Mouse (Mus musculus): ENCODE measurements around the gene Pgm5. TPM values are rescaled to one million over a fixed set of nuclear protein-coding genes. Genes with fewer than 3 reads are reported as not detected.
A peak's percentile ranks its signal among the peaks of the same experiment; 100 is the strongest.

Pgm5 gene
- polyA plus RNA-seq (2015; fragmentation: Nextera tagmentation; extraction: Ambion mirVana): 3.3 and 3.5 TPM in 2 replicates

DNA sequence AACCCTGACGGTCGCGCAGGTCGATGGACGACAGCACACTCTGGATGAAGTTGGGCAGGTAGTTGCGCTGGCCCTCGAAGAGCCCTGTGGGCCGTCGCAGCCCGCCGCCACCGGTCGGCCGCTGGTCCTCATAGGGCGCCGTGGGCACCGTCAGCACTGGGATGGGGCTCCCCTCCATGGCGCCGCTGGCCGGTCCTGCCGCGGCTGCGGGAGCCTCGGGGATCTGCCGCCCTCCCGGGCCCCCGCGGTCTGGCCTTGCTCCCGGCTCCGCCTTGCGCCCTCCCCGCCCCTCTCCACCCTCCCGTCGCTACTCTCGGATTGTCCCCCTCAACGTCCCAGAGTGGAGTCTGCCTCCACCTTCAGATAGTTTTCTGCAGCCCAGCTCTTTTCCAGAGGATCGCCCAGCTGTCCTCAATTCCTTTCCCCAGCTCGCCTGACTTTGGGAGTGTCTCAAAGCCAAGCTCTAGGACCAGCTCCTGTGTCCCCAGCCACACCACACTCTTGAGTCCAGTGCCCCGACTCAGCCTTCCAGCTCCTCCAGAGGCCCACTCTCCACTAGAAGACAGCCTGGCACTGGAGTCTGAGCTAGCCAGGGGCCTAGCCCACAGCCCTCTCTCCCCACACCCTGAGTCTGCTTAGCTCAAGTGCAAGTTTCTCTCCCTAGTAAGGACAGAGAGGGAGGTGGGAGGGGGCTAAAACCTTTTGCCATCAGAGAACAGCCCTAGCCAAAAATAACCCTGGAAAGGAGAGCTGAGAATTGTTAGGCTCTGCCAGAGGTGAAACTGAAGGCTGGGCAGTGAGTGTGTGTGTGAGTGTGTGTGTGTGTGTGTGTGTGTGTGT, at the start of gene Pgm5:
Gene Pgm5, minus strand, starts transcription at position 244 of the 840 bp plus-strand sequence.
- TF ChIP-seq CTCF (IDR thresholded peaks at IDR 0.05; ENCODE audit: low read depth): peak; percentile 62
- H3K4me2 ChIP-seq (replicated peaks; ENCODE audit: low read depth): peak within 1 kb of the TSS; percentile 66
- H3K27ac ChIP-seq (ENCODE audit: low read depth, low read length): peak within 1 kb of the TSS; percentile 6; the same call in 1 of the 2 replicates
- no peaks in the 10 kb centered on the region for H3K9me3 ChIP-seq (ENCODE audit: control insufficient read depth)
- H3K27me3 ChIP-seq (replicated peaks; ENCODE audit: control insufficient read depth, insufficient read depth, low read length): peaks cover 2% of the 10 kb centered on the region; the same call in 1 of the 2 replicates
- H3K4me3 ChIP-seq (ENCODE audit: low read depth, low read length): peak within 1 kb of the TSS; percentile 44
- H3K36me3 ChIP-seq (ENCODE audit: control insufficient read depth, insufficient read depth): no peaks in the 10 kb centered on the region
- no peaks in the 10 kb centered on the region; the same call in 1 of the 2 replicates for H3K4me1 ChIP-seq (replicated peaks; ENCODE audit: control insufficient read depth, insufficient read depth, low read length)
- peak within 1 kb of the TSS; percentile 41 for H3K9ac ChIP-seq (ENCODE audit: low read depth, low read length)
- ATAC-seq: peak; percentile 53; the same call in 1 of the 2 replicates
- WGBS: under 1% methylated on average over 37 of the region's 39 CpGs

DNA sequence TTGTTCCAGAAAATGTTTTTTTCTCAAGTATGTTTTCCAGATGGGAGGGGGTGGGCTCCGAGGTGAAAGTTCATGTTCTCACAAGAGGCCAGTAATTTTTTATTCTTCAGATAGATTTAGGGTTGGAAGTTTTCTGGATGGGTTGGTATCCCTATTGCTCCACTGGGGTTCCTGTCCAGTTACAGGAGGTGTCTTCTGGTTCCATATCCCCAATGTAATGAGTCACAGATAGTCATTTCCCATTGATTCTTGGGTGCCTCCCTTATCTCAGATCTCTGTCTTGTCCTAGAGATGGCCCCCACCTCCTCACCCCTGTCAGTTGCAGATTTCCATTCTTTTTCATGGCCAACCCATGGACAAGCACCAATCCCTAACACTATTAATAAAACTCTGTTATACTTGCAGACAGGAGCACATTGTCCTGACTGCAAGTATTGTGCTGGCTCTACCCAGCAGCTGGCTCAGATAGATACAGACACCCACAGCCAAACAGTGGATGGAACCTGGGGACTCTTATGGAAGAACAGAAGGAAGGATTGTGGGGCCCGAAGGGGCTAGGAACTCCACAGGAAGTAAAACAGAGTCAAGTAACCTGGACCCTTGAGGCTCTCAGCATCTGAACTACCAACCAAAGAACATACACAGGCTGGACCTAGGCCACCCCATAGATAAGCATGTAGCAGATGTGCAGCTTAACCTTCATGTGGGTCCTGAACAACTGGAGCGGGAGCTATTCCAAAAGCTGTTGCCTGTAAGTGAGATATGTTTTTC, 46.9 kb upstream of the Pgm5 start:
- H3K9ac ChIP-seq (ENCODE audit: low read depth, low read length): no peak overlapping the region
- no peaks in the 10 kb centered on the region; the same call in 1 of the 2 replicates for H3K27me3 ChIP-seq (replicated peaks; ENCODE audit: control insufficient read depth, insufficient read depth, low read length)
- no peak overlapping the region for H3K4me2 ChIP-seq (replicated peaks; ENCODE audit: low read depth)
- no peak for ATAC-seq
- 94% methylated on average over 3 of the region's 3 CpGs for WGBS
- no peaks in the 10 kb centered on the region for H3K9me3 ChIP-seq (ENCODE audit: control insufficient read depth)
- H3K4me3 ChIP-seq (ENCODE audit: low read depth, low read length): no peak overlapping the region
- TF ChIP-seq CTCF (IDR thresholded peaks at IDR 0.05; ENCODE audit: low read depth): no peak
- H3K36me3 ChIP-seq (ENCODE audit: control insufficient read depth, insufficient read depth): no peaks in the 10 kb centered on the region
- H3K4me1 ChIP-seq (replicated peaks; ENCODE audit: control insufficient read depth, insufficient read depth, low read length): no peaks in the 10 kb centered on the region
- no peak overlapping the region for H3K27ac ChIP-seq (ENCODE audit: low read depth, low read length)

DNA sequence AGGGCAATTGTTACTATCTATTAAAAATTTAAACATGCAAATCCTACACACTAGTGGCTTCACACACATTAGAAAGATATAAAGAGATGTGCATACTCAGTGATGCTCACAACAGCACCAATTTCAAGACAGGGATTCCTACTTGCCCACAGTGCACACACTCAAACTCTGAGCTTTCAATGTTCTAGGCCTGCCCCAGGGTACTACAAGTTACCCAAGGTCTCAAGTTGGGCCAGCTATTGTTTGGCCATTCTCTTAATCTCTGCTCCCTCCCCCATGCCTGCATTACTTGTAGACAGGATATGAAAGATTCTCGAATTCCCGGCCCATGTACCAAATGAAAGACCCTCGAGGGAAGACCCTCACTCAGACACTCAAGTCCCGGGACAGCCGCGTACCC, 46.0 kb upstream of the Pgm5 start:
- 91% methylated on average over 4 of the region's 6 CpGs for WGBS
- Histone ChIP-seq H3K4me1 (replicated peaks; ENCODE audit: control insufficient read depth, insufficient read depth, low read length) (no peaks in the 10 kb centered on the region), H3K27ac (ENCODE audit: low read depth, low read length) (no peak overlapping the region), H3K4me2 (replicated peaks; ENCODE audit: low read depth) (no peak overlapping the region), H3K36me3 (ENCODE audit: control insufficient read depth, insufficient read depth) (no peaks in the 10 kb centered on the region), H3K4me3 (ENCODE audit: low read depth, low read length) (no peak overlapping the region), H3K9me3 (ENCODE audit: control insufficient read depth) (no peaks in the 10 kb centered on the region), H3K27me3 (replicated peaks; ENCODE audit: control insufficient read depth, insufficient read depth, low read length) (peaks cover 8% of the 10 kb centered on the region), H3K9ac (ENCODE audit: low read depth, low read length) (no peak overlapping the region)
- no peak for TF ChIP-seq CTCF (IDR thresholded peaks at IDR 0.05; ENCODE audit: low read depth)
- no peak for ATAC-seq

DNA sequence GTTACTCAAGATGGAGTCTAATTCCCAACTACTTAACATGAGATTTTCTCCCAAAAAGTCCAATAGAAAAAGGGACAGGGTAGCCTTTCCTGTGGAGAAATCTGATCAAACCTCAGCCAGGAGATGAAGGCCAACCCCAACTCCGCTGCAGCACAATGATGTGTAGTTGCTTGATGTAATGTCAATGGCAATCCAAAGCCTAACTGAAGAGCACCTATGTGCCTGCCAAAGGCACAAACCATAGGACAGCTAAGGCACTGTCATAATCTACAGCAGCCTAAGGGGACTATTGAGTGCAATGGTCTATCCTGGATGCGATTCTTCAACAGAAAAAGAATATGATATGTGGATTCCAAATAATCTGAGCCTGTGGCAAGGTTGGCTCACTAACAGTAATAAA, 41.2 kb upstream of the Pgm5 start:
- H3K4me3 ChIP-seq (ENCODE audit: low read depth, low read length): no peak overlapping the region
- H3K27me3 ChIP-seq (replicated peaks; ENCODE audit: control insufficient read depth, insufficient read depth, low read length): peaks cover 52% of the 10 kb centered on the region
- no peaks in the 10 kb centered on the region for H3K9me3 ChIP-seq (ENCODE audit: control insufficient read depth)
- H3K36me3 ChIP-seq (ENCODE audit: control insufficient read depth, insufficient read depth): no peaks in the 10 kb centered on the region
- H3K9ac ChIP-seq (ENCODE audit: low read depth, low read length): no peak overlapping the region
- no peak overlapping the region for H3K27ac ChIP-seq (ENCODE audit: low read depth, low read length)
- TF ChIP-seq CTCF (IDR thresholded peaks at IDR 0.05; ENCODE audit: low read depth): no peak
- ATAC-seq: no peak
- no peak overlapping the region for H3K4me2 ChIP-seq (replicated peaks; ENCODE audit: low read depth)
- H3K4me1 ChIP-seq (replicated peaks; ENCODE audit: control insufficient read depth, insufficient read depth, low read length): no peaks in the 10 kb centered on the region
- WGBS: 51% methylated on average over 2 of the region's 2 CpGs

- peaks cover 58% of the 10 kb centered on the region for H3K27me3 ChIP-seq (replicated peaks; ENCODE audit: control insufficient read depth, insufficient read depth, low read length)
- H3K36me3 ChIP-seq (ENCODE audit: control insufficient read depth, insufficient read depth): no peaks in the 10 kb centered on the region
Measured at GRCm38 (mm10) chr19:24902256-24902655, 40.6 kb upstream of the Pgm5 start.

GRCm38 (mm10) chr19:24901666-24902065, 40.0 kb upstream of the Pgm5 start:
- ATAC-seq: no peak
- Histone ChIP-seq H3K9ac (ENCODE audit: low read depth, low read length) (no peak overlapping the region), H3K4me3 (ENCODE audit: low read depth, low read length) (no peak overlapping the region), H3K36me3 (ENCODE audit: control insufficient read depth, insufficient read depth) (no peaks in the 10 kb centered on the region), H3K4me1 (replicated peaks; ENCODE audit: control insufficient read depth, insufficient read depth, low read length) (no peaks in the 10 kb centered on the region), H3K27ac (ENCODE audit: low read depth, low read length) (no peak overlapping the region), H3K4me2 (replicated peaks; ENCODE audit: low read depth) (no peak overlapping the region), H3K9me3 (ENCODE audit: control insufficient read depth) (no peaks in the 10 kb centered on the region), H3K27me3 (replicated peaks; ENCODE audit: control insufficient read depth, insufficient read depth, low read length) (peaks cover 64% of the 10 kb centered on the region)
- no peak for TF ChIP-seq CTCF (IDR thresholded peaks at IDR 0.05; ENCODE audit: low read depth)
- whole genome bisulfite sequencing: 8% methylated on average over 3 of the region's 3 CpGs

More at GRCm38 (mm10) chr19:24902256-24902655, 40.6 kb upstream of the Pgm5 start:
- 4% methylated on average over 2 of the region's 2 CpGs for WGBS
- Histone ChIP-seq H3K4me1 (replicated peaks; ENCODE audit: control insufficient read depth, insufficient read depth, low read length) (no peaks in the 10 kb centered on the region), H3K9me3 (ENCODE audit: control insufficient read depth) (no peaks in the 10 kb centered on the region), H3K4me2 (replicated peaks; ENCODE audit: low read depth) (no peak overlapping the region), H3K27ac (ENCODE audit: low read depth, low read length) (no peak overlapping the region), H3K4me3 (ENCODE audit: low read depth, low read length) (no peak overlapping the region), H3K9ac (ENCODE audit: low read depth, low read length) (no peak overlapping the region)
- no peak for TF ChIP-seq CTCF (IDR thresholded peaks at IDR 0.05; ENCODE audit: low read depth)
- ATAC-seq: no peak

All from intestine, postnatal 0 days (tissue).